Mouse (Mus musculus): ENCODE measurements around the gene Fgfr2. TPM values are rescaled to one million over a fixed set of nuclear protein-coding genes. Genes with fewer than 3 reads are reported as not detected.

The Fgfr2 gene
- total RNA-seq, 1 experiment, result 37.5 TPM

DNA sequence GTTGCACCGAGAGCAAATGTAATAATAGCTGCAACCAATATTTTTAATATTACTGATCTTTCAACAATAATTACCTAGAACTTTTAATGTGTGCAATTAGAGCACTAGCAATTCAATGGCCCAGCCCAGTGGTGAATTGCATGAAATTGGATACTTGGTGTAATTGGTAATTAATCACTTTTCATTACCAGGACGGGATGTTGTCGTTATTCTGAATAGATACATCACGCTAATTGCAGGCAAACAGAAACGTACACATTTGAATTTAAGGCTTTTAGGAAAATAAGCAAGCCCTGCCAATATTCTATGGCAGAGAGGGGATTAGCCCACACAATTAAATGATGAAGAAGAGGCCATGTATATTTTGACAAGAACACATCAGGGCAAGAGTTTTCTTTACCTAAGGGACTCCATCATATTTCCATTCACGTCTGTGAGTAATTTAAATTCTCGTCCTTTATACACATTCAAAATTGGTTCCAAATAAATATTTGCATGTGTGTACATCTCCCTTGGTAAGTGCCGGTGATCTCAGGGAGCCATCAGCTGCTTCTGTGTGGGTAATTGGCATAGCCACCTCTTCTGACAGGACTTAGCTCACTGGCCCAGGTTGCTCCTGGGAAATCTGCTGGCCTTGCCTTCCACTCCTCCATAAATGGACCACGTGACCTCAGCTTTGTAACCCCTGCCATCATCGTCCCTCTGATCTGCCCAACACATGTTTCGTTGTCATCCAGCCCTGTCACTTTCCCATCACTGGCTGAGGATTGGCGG is 1471.0 kb downstream of the Fgfr2 start:
- Histone ChIP-seq H3K9ac (ENCODE audit: insufficient read depth, low read depth, low read length, poor library complexity, severe bottlenecking) (no peak overlapping the region), H3K36me3 (ENCODE audit: control insufficient read depth, insufficient read depth, low read length, poor library complexity, severe bottlenecking) (no peaks in the 10 kb centered on the region), H3K4me1 (ENCODE audit: control insufficient read depth in 2 of 2, insufficient read depth in 2 of 2, low read length in 2 of 2, poor library complexity in 1 of 2) (peaks cover 3 to 24% of the 10 kb centered on the region in 2 experiments; a peak in 2 of 4 replicates), H3K4me3 (ENCODE audit: insufficient read depth in 1 of 2, low read depth in 1 of 2, low read length in 2 of 2, poor library complexity in 1 of 2, severe bottlenecking in 1 of 2) (no peak overlapping the region), H3K27ac (ENCODE audit: insufficient read depth, low read depth, low read length, poor library complexity, severe bottlenecking) (no peak overlapping the region), H3K9me3 (ENCODE audit: control insufficient read depth, insufficient read depth, low read depth, low read length) (no peaks in the 10 kb centered on the region)
- no peak for TF ChIP-seq HCFC1 (IDR thresholded peaks at IDR 0.05; ENCODE audit: borderline replicate concordance, insufficient read depth, low read length)
- no peak for TF ChIP-seq MAFK (IDR thresholded peaks at IDR 0.05; ENCODE audit: insufficient read depth, low read depth, low read length)
- TF ChIP-seq ZNF384 (IDR thresholded peaks at IDR 0.05; ENCODE audit: low read depth, low read length), result no peak
- no peak for TF ChIP-seq ZC3H11A (IDR thresholded peaks at IDR 0.05; ENCODE audit: borderline replicate concordance, low read depth, low read length)
- TF ChIP-seq CHD2 (IDR thresholded peaks at IDR 0.05; ENCODE audit: low read depth, low read length), result no peak
- in situ Hi-C loops (cut with MboI; ENCODE audit: low sequenced_read_pairs in 2 of 2, unreplicated experiment in 2 of 2), result no loop called here
- DNase-seq (ENCODE audit: low read depth, low spot score), result no peak

DNA sequence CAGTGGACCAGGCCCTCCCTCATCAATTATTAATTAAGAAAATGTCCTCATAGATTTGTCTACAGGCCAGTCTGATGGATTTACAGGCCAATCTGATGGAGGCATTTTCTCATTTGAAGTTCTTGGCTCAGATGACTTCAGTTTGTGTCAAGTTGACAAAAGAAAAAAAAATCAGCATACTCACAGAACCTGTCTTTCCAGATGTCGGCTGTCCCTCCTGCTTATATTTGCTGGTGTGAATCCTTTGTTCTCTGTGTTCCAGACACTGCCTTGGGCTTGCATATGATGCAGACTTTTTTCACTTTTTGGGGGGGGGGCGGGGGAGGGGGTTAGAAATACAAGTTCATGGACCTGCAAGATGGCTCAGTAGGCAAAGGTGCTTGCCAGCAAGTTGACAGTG is 1472.9 kb downstream of the Fgfr2 start:
- Histone ChIP-seq H3K4me1 (ENCODE audit: control insufficient read depth in 2 of 2, insufficient read depth in 2 of 2, low read length in 2 of 2, poor library complexity in 1 of 2) (peaks cover 0 to 17% of the 10 kb centered on the region in 2 experiments; a peak in 2 of 4 replicates), H3K9ac (ENCODE audit: insufficient read depth, low read depth, low read length, poor library complexity, severe bottlenecking) (no peak overlapping the region), H3K27ac (ENCODE audit: insufficient read depth, low read depth, low read length, poor library complexity, severe bottlenecking) (no peak overlapping the region; the same call in 1 of the 2 replicates), H3K36me3 (ENCODE audit: control insufficient read depth, insufficient read depth, low read length, poor library complexity, severe bottlenecking) (no peaks in the 10 kb centered on the region), H3K4me3 (ENCODE audit: insufficient read depth in 1 of 2, low read depth in 1 of 2, low read length in 2 of 2, poor library complexity in 1 of 2, severe bottlenecking in 1 of 2) (no peak overlapping the region), H3K9me3 (ENCODE audit: control insufficient read depth, insufficient read depth, low read depth, low read length) (no peaks in the 10 kb centered on the region)
- in situ Hi-C loops (cut with MboI; ENCODE audit: low sequenced_read_pairs in 2 of 2, unreplicated experiment in 2 of 2), result no loop called here
- no peak for DNase-seq (ENCODE audit: low read depth, low spot score)
- TF ChIP-seq HCFC1 (IDR thresholded peaks at IDR 0.05; ENCODE audit: borderline replicate concordance, insufficient read depth, low read length) (no peak), ZNF384 (IDR thresholded peaks at IDR 0.05; ENCODE audit: low read depth, low read length) (no peak), CHD2 (IDR thresholded peaks at IDR 0.05; ENCODE audit: low read depth, low read length) (no peak), ZC3H11A (IDR thresholded peaks at IDR 0.05; ENCODE audit: borderline replicate concordance, low read depth, low read length) (no peak), MAFK (IDR thresholded peaks at IDR 0.05; ENCODE audit: insufficient read depth, low read depth, low read length) (no peak)

DNA sequence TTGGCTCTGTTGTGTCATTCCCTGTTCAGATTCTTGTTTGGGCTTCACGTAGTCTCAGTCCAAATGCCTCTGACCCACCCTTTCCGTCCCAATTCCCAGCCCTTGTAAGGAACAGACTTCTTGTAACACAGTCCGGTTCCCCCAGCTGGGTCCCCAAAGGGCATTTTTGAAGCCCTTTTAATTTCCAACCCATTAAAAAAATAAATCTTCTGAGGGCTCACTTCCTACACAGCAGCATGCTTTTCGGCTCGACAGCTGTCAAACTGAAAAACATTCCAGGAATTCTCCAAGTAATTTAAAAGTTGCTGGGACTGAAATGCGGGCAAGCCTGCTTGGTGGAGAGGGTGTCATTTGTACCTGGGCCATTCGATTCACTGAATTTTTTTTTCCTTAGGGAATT is 1474.9 kb downstream of the Fgfr2 start:
- peaks cover 0 to 19% of the 10 kb centered on the region in 2 experiments; a peak in 2 of 4 replicates for H3K4me1 ChIP-seq (ENCODE audit: control insufficient read depth in 2 of 2, insufficient read depth in 2 of 2, low read length in 2 of 2, poor library complexity in 1 of 2)
- no peak overlapping the region for H3K27ac ChIP-seq (ENCODE audit: insufficient read depth, low read depth, low read length, poor library complexity, severe bottlenecking)
- no peaks in the 10 kb centered on the region for H3K9me3 ChIP-seq (ENCODE audit: control insufficient read depth, insufficient read depth, low read depth, low read length)
- DNase-seq (ENCODE audit: low read depth, low spot score), result no peak
- no peak overlapping the region for H3K4me3 ChIP-seq (ENCODE audit: insufficient read depth in 1 of 2, low read depth in 1 of 2, low read length in 2 of 2, poor library complexity in 1 of 2, severe bottlenecking in 1 of 2)
- in situ Hi-C loops (cut with MboI; ENCODE audit: low sequenced_read_pairs in 2 of 2, unreplicated experiment in 2 of 2), result no loop called here
- no peak overlapping the region for H3K9ac ChIP-seq (ENCODE audit: insufficient read depth, low read depth, low read length, poor library complexity, severe bottlenecking)
- no peaks in the 10 kb centered on the region for H3K36me3 ChIP-seq (ENCODE audit: control insufficient read depth, insufficient read depth, low read length, poor library complexity, severe bottlenecking)
- no peak for TF ChIP-seq HCFC1 (IDR thresholded peaks at IDR 0.05; ENCODE audit: borderline replicate concordance, insufficient read depth, low read length)
- TF ChIP-seq CHD2 (IDR thresholded peaks at IDR 0.05; ENCODE audit: low read depth, low read length), result no peak
- TF ChIP-seq ZNF384 (IDR thresholded peaks at IDR 0.05; ENCODE audit: low read depth, low read length), result no peak
- no peak for TF ChIP-seq MAFK (IDR thresholded peaks at IDR 0.05; ENCODE audit: insufficient read depth, low read depth, low read length)
- TF ChIP-seq ZC3H11A (IDR thresholded peaks at IDR 0.05; ENCODE audit: borderline replicate concordance, low read depth, low read length), result no peak

DNA sequence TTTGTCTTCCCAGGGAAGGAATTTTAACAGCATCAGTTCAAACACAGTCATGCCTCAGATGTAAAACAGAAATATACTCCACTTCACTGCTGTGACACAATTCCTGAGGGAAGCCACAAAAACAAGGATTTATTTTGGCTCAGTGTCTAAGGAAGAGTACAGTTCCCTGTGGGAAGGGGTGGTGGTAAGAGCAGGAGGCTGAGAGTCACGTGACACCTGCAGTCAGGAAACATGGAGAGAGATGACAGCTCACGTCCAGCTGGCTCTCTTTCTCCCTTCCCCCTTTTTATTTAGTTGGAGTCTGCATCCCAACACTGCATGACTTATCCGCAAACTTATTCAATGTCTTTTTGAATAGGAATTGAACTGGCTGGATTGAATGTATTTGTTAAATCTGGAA is 1475.6 kb downstream of the Fgfr2 start:
- H3K27ac ChIP-seq (ENCODE audit: insufficient read depth, low read depth, low read length, poor library complexity, severe bottlenecking), result no peak overlapping the region
- H3K4me3 ChIP-seq (ENCODE audit: insufficient read depth in 1 of 2, low read depth in 1 of 2, low read length in 2 of 2, poor library complexity in 1 of 2, severe bottlenecking in 1 of 2), result no peak overlapping the region
- no peak for DNase-seq (ENCODE audit: low read depth, low spot score)
- TF ChIP-seq ZC3H11A (IDR thresholded peaks at IDR 0.05; ENCODE audit: borderline replicate concordance, low read depth, low read length), result no peak
- TF ChIP-seq HCFC1 (IDR thresholded peaks at IDR 0.05; ENCODE audit: borderline replicate concordance, insufficient read depth, low read length), result no peak
- H3K4me1 ChIP-seq (ENCODE audit: control insufficient read depth in 2 of 2, insufficient read depth in 2 of 2, low read length in 2 of 2, poor library complexity in 1 of 2), result peaks cover 0 to 19% of the 10 kb centered on the region in 2 experiments; a peak in 2 of 4 replicates
- H3K36me3 ChIP-seq (ENCODE audit: control insufficient read depth, insufficient read depth, low read length, poor library complexity, severe bottlenecking), result no peaks in the 10 kb centered on the region
- no peaks in the 10 kb centered on the region for H3K9me3 ChIP-seq (ENCODE audit: control insufficient read depth, insufficient read depth, low read depth, low read length)
- in situ Hi-C loops (cut with MboI; ENCODE audit: low sequenced_read_pairs in 2 of 2, unreplicated experiment in 2 of 2), result no loop called here
- H3K9ac ChIP-seq (ENCODE audit: insufficient read depth, low read depth, low read length, poor library complexity, severe bottlenecking), result no peak overlapping the region
